Mouse (Mus musculus): ENCODE measurements at regions not wholly inside any gene's neighbourhood (a gene's known extent, or its start where the extent isn't known, plus 50 kb on each side); places are given as distances from the start of the nearest gene placed in this dataset.

- H3K27ac ChIP-seq (replicated peaks), result no peak overlapping the region
- no peaks in the 10 kb centered on the region for H3K36me3 ChIP-seq (replicated peaks)
- WGBS, result 84% methylated on average over 1 of the region's 1 CpGs
- no peak overlapping the region for H3K4me3 ChIP-seq
- no peaks in the 10 kb centered on the region for H3K9me3 ChIP-seq
- H3K27me3 ChIP-seq (replicated peaks; ENCODE audit: low read depth, poor library complexity, severe bottlenecking), result no peaks in the 10 kb centered on the region
- no peaks in the 10 kb centered on the region for H3K4me1 ChIP-seq
- DNase-seq (ENCODE audit: low spot score), result no peak
Observed at GRCm38 (mm10) chr3:155490670-155491069, 397.4 kb downstream of the Lrriq3 start.

- Histone ChIP-seq H3K36me3 (replicated peaks) (no peaks in the 10 kb centered on the region), H3K27ac (replicated peaks) (no peak overlapping the region), H3K4me3 (no peak overlapping the region), H3K9me3 (no peaks in the 10 kb centered on the region), H3K27me3 (replicated peaks; ENCODE audit: low read depth, poor library complexity, severe bottlenecking) (no peaks in the 10 kb centered on the region), H3K4me1 (no peaks in the 10 kb centered on the region)
- 88% methylated on average over 1 of the region's 1 CpGs for WGBS
- no peak for DNase-seq (ENCODE audit: low spot score)
Observed at GRCm38 (mm10) chr3:155510161-155510857, 417.1 kb downstream of the Lrriq3 start.

DNA sequence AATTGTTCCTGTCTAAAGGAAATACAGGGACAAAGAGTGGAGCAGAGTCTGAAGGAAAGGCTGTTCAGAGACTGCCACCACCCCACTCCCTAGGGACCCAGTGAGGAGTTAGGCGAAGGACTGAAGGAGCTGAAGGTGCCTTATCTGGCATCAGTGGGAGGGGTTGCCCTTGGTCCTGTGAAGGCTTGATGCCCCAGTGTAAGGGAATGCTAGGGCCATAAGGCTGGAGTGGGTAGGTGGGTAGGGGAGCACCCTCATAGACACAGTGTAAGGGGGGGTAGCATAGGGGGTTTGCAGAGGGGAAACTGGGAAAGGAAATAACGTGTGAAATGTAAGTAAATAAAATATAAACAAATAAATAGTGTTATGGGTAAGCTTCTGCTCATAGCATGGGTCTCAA, 420.7 kb downstream of the Lrriq3 start:
- Histone ChIP-seq H3K4me3 (no peak overlapping the region), H3K9me3 (no peaks in the 10 kb centered on the region), H3K27me3 (replicated peaks; ENCODE audit: low read depth, poor library complexity, severe bottlenecking) (no peaks in the 10 kb centered on the region), H3K4me1 (no peaks in the 10 kb centered on the region), H3K27ac (replicated peaks) (no peak overlapping the region), H3K36me3 (replicated peaks) (no peaks in the 10 kb centered on the region)
- no peak for DNase-seq (ENCODE audit: low spot score)
- 82% methylated on average over 2 of the region's 2 CpGs for WGBS

- no peaks in the 10 kb centered on the region for H3K27me3 ChIP-seq (replicated peaks; ENCODE audit: low read depth, poor library complexity, severe bottlenecking)
- H3K4me3 ChIP-seq, result no peak overlapping the region
- no peaks in the 10 kb centered on the region for H3K9me3 ChIP-seq
- H3K36me3 ChIP-seq (replicated peaks), result no peaks in the 10 kb centered on the region
- DNase-seq (ENCODE audit: low spot score), result no peak
- no peak overlapping the region for H3K27ac ChIP-seq (replicated peaks)
- H3K4me1 ChIP-seq, result no peaks in the 10 kb centered on the region
- WGBS, result 76% methylated on average over 3 of the region's 3 CpGs
Observed at GRCm38 (mm10) chr3:155529312-155529711, 436.1 kb downstream of the Lrriq3 start.

GRCm38 (mm10) chr3:155530811-155531210, 437.6 kb downstream of the Lrriq3 start:
- Histone ChIP-seq H3K4me3 (no peak overlapping the region), H3K4me1 (no peaks in the 10 kb centered on the region), H3K9me3 (no peaks in the 10 kb centered on the region), H3K27me3 (replicated peaks; ENCODE audit: low read depth, poor library complexity, severe bottlenecking) (no peaks in the 10 kb centered on the region), H3K27ac (replicated peaks) (no peak overlapping the region), H3K36me3 (replicated peaks) (no peaks in the 10 kb centered on the region)
- DNase-seq (ENCODE audit: low spot score), result no peak

- no peak for DNase-seq (ENCODE audit: low spot score)
- WGBS, result 66% methylated on average over 4 of the region's 4 CpGs
- Histone ChIP-seq H3K36me3 (replicated peaks) (no peaks in the 10 kb centered on the region), H3K27ac (replicated peaks) (no peak overlapping the region), H3K9me3 (no peaks in the 10 kb centered on the region), H3K4me1 (no peaks in the 10 kb centered on the region), H3K27me3 (replicated peaks; ENCODE audit: low read depth, poor library complexity, severe bottlenecking) (no peaks in the 10 kb centered on the region), H3K4me3 (no peak overlapping the region)
Observed at GRCm38 (mm10) chr3:155532075-155532474, 438.8 kb downstream of the Lrriq3 start.

DNA sequence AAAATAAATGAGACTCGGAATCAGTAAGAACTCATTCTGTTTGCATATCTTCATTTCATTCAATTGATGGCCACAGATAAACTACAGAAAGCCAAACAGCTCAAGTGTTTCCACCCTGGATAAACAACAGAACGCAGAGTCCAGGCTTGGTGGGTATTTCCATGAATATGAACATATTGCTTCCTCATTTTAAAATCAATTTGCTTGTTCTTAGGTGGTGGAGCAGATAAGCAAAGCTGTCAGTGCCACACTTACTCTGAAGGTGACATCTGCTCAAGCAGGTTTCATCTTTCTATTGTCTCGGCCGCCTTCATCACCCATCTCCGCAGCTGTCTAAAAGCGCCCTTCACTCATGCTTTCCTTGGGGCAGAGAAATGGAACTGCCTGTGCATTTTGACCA, 455.0 kb downstream of the Lrriq3 start:
- no peaks in the 10 kb centered on the region for H3K36me3 ChIP-seq (replicated peaks)
- 89% methylated on average over 6 of the region's 6 CpGs for WGBS
- DNase-seq (ENCODE audit: low spot score), result no peak

DNA sequence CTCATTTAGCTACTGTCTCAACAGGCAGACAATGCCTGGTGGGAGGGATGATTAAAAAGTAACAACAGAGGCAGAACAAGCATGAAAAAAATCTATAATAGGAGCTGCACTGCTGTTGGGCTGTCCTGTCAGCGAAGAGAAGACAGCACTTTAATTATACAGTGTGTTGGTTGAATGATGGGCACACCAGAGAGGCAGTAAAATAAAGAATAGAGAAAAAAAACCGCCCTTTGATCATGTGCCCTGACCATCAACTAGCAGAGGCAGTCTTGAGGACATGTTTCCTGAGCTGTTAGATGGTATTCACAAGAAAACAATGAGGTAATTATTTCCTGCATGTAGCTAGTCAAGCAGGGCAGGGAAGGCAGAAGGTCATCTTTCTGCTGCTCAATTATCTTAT, 483.9 kb downstream of the Lrriq3 start:
- WGBS, result 20% methylated on average over 2 of the region's 2 CpGs
- Histone ChIP-seq H3K36me3 (replicated peaks) (no peaks in the 10 kb centered on the region), H3K27me3 (replicated peaks; ENCODE audit: low read depth, poor library complexity, severe bottlenecking) (no peaks in the 10 kb centered on the region), H3K27ac (replicated peaks) (no peak overlapping the region), H3K4me1 (peaks cover 6% of the 10 kb centered on the region), H3K9me3 (no peaks in the 10 kb centered on the region), H3K4me3 (no peak overlapping the region)
- no peak for DNase-seq (ENCODE audit: low spot score)

More for the DNA sequence above, 455.0 kb downstream of the Lrriq3 start:
- H3K4me3 ChIP-seq, result no peak overlapping the region
- H3K9me3 ChIP-seq, result no peaks in the 10 kb centered on the region
- no peaks in the 10 kb centered on the region for H3K27me3 ChIP-seq (replicated peaks; ENCODE audit: low read depth, poor library complexity, severe bottlenecking)
- no peaks in the 10 kb centered on the region for H3K4me1 ChIP-seq
- H3K27ac ChIP-seq (replicated peaks), result no peak overlapping the region

- H3K27me3 ChIP-seq (replicated peaks; ENCODE audit: low read depth, poor library complexity, severe bottlenecking), result no peaks in the 10 kb centered on the region
- no peaks in the 10 kb centered on the region for H3K36me3 ChIP-seq (replicated peaks)
- no peaks in the 10 kb centered on the region for H3K9me3 ChIP-seq
- H3K4me3 ChIP-seq, result no peak overlapping the region
- no peak overlapping the region for H3K27ac ChIP-seq (replicated peaks)
- no peaks in the 10 kb centered on the region for H3K4me1 ChIP-seq
- WGBS, result 66% methylated on average over 1 of the region's 1 CpGs
- no peak for DNase-seq (ENCODE audit: low spot score)
Observed at GRCm38 (mm10) chr3:155604001-155604400, 510.8 kb downstream of the Lrriq3 start.

Data from embryonic facial prominence, embryonic 10.5 days (tissue).